Mouse (Mus musculus): ENCODE results near the gene Zfp90. TPM values are rescaled to one million over a fixed set of nuclear protein-coding genes. Genes with fewer than 3 reads are reported as not detected.
A peak's percentile ranks its signal among the peaks of the same experiment; 100 is the strongest.
"Not testable (repeated sequence)": the region's sequence is repeated elsewhere in the genome, so short reads cannot be mapped to it uniquely, and the experiment has no call there.

Zfp90 gene
- 1 to 10 TPM; 4.3 to 5.6 TPM for total RNA-seq (2021)
- long read RNA-seq, experiment 1, partial matches to known transcripts, result 1 of 10 reads
- long read RNA-seq, experiment 1, other reads (novel, unspliced or antisense), result 2 of 10 reads
- long read RNA-seq, experiment 2, transcript Zfp90-206 (4 exons, 3,447 nt), result major isoform, 6 of 11 reads
- long read RNA-seq, experiment 2, partial matches to known transcripts, result 2 of 11 reads
- long read RNA-seq, experiment 2, other reads (novel, unspliced or antisense), result 0 of 11 reads

DNA sequence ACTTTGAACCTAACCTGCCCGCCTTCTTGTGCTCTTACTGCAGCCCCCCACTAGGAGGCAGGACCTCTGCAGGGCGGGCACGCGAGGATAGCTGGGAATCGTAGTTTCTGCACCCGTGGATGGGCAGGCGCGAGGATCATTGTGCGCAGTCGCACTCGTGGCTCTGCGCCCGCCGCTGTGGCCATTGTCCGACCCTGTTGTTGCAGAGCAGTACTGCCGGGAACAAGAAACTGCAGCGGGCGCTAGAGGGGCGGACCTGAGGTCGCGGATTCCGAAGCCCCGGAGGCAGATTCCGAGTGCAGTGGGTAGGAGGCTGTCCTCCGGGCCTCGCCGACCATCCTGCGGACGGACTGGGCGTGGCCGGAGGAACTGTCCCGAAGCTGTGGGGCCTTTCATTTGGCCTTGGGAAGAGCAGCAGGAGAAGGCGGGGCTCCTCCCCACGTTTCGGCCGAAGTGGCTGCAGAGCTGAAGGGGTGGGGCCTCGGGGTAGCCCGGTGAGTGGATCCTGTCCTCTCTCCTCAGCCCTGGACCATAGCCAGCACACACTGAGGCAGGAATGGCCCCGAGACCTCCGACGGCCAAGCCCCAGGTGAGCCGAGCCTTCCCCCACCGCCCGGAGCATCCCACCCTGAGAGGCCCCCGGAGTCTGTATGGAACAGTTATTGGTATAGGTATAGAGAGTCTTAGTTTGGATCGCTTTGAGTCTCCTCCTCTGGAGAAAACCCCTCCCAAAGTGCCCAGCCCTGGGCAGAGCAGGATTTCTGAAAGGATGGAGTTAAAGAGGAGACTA lies at the start of gene Zfp90:
TSS of gene Zfp90 (plus strand) at position 146 of the 790 bp plus-strand sequence.
- peak; percentile 92 for DNase-seq

DNA sequence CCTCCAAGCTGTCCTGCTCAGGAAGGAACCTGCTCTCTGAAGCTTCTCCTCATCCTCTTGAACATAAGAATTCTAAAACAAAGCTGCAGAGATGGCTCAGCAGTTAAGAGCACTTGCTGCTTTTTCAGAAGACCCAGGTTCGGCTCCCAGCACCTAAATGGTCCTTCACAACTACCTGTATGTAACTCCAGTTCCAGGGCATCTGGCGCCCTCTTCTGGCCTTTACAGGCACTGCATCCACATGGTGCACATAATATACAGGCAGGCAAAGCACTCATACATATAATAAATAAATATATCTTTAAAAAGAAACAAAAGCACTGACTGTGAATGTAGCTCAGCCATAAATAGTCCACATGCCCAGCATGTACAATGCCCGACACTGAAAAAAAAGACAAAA lies 46.6 kb upstream of the Zfp90 start:
- DNase-seq, result no peak

DNA sequence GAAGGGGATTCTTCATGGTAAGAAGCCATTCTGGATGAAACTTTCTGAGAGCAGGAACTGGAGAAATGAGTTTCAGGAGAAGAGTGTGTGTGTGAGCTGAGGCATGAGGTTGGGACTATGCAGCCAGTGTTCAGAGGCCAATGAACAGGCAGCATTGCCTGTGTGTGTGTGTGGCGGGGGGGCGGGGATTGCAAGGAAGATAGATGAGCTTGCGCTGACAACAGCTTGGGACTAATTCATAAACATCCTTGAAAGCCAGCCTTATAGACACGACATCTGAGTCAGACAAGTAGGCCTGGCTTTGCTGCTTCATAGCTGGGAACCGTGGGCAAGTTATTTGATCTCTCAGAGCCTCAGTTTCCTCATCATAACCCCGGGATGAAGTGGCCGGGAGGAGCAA lies 46.1 kb upstream of the Zfp90 start:
- DNase-seq, result no peak

DNA sequence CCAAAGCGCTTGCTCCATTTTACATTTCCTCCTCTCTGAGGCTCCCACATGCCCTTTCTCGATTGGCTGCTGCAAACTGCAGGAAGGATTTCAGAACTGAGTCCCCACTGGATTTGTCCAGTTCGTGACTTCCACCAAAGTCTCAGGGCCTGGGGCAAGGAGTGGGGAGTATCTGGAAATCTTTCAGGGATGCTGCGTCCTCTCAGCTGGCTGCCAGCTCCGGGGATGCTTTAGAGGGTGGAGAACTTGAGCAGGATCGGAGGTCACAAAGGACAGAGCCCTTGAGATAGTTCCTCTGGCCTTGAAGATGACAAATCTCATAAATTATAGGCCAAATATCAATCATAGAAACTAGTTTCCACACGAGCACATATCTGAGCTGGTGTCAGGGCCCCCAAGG lies 39.2 kb upstream of the Zfp90 start:
- DNase-seq, result no peak

DNA sequence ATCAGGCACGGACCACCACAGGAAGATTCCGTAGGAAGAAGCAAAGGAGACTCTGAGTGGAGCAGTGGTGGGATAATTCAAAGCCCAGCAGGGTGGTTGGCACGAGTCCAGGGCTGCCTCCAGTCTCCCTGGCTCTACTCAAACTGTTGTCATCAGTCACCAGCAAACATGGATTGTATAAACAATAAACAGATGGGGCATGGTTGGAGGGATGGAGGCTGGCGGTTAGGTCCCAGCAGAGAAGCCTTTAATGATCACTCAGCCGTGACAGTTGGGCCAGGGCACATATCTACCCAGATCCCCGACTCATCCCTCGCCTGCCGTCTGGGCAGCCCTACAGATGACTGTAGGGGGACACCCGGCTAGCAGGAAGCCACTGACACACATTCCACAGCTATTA lies 38.3 kb upstream of the Zfp90 start:
- peak; percentile 29 for DNase-seq

DNA sequence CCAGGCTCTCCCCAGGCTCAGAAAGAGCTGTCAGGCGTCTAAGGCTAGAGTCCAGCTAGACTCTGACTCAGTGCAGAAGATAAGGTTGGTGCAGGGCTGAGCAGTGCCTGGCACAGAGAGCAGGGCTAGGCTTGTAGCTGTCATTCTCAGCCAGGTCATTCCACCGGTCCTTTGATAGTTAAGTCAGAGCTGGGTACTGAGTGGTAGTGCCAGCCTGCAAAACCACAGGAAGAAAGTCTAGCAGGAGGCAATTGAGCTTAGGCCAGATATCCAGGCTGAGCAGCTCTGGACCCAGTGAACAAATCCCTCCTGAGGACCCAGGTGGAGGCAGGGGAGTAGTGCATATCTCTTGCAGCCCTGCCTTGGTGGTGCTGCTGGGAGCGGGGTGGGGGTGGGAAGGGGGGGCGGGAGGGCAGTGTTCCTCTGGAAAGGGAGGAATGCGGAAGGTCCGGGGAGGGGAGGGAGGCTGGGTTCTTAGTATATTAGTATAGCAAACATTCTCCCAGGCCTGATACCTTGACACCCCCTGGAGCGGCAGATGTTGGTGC lies 36.6 kb upstream of the Zfp90 start:
- DNase-seq, result no peak

DNA sequence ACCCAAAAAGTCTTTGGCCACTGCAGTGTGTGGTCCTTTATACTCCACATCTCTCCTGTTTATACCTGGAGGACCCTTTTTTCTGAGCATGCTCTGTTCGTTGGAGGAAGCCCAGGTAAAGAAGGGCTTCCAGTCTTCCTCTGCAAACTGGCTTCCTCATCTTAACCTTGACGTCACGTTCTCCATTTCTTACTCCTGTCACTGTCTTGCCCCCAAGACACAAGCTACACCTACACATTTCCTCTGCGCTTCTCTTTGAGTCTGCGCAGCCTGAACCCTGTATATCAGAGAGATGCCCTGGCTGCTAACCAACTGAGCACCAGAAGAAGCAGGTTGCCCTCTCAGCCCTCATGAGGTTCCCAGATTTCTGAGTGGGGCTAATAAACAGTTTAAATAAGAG lies 35.8 kb upstream of the Zfp90 start:
- DNase-seq, result no peak

DNA sequence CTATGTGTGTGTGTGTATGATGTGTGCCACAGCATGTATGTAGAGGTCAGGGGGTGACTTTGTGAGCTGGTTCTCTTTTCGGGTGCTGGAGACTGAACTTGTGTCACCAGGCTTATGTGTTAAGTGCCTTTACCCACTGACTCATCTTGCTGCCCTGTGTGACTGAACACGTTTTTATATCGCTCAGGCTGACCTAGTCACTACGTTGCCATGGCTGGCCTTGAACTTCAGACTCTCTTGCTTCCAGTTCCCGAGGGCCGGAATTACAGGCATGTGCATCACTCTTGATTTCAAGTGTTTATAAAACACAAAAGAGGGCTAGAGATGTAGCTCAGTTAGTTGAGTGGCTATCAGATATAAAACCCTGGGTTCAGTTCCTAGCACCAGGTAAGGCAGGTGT lies 34.1 kb upstream of the Zfp90 start:
- DNase-seq, result no peak

DNA sequence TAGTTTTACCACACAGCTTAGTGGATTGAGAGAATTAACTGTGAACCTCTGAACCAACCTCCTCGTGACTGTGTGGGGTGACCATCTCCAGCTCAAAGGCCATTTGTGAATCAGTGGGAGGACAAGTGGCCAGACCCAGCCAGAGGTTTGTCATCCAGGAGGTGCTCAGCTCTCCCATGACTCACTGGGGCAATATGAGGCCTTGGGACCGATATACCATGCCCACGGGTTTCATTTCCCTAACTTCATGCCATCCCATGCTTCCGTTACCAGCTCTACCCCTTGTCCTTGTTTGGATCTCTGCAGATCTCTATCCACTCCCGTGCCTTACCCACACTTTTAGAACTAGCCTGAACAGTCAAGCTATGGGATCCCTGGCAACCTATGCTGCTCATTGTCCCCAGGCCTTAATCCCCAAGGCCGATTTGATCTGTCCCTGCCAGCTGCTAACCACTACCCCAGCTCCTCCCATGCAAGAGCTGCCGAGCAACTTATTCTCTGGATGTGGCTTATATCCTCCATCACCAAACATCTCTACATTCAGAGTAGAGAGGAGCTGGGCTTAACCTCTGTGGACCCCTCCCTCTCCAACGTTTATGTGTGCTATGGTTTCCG lies 27.2 kb upstream of the Zfp90 start:
- DNase-seq, result no peak

DNA sequence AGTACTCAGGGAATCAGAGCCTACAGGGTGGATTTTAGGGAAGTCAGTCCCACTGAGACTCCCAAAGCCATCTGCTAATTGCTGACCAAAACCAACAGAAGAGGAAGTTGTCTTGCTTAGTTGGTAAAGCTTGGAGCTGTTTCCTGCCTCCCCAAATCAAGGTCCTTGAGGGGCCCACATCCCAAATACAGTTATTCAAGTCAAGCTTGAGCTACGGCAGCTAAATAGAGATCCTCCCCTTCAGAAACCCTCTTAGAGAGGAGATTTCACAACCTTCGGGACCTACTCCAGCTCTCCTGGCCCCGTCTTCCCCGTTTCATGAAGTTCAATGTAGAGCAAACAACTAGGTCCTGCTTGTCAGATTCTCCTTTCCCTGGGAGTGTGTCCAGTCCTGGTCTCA lies 20.6 kb upstream of the Zfp90 start:
- no peak for DNase-seq

DNA sequence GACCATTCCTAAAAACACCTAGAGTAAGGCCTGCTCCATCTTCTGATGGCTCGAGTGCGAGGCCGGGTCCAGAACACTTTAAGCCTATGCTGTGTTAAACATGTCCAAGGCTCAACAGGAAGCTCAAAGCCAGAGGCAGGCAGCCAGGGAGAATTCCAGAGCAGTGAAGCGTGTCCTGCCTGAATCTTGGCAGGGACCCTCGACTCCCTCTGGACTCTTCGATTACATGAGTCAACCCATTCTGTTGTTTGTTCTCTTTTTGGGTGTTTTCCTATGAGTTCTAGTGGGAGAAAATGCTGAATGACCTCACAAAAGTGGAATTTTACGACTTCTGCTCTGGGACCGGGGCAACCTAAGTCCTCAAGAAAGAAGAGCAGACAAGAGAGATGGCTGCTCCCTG lies 15.4 kb upstream of the Zfp90 start:
- DNase-seq, result peak; percentile 78

DNA sequence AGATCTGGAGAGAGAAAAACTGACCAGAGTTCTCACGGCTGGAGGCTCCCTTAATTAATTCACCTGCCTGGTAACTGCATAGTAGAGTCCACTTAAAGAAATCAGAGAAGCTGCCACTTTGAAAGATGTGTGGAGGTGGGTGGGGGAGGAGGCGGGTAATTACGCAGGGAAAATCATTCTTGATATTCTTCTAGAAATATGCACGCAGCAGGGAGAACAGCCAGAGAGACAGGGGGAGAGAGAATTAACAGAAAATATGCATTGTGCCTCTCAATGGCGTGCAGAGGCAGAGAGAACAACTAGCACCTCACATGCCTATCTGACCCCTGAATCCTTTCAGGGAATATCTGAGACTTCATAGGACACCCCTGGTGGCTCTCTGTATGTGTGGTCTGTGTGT lies 14.9 kb upstream of the Zfp90 start:
- DNase-seq, result no peak

DNA sequence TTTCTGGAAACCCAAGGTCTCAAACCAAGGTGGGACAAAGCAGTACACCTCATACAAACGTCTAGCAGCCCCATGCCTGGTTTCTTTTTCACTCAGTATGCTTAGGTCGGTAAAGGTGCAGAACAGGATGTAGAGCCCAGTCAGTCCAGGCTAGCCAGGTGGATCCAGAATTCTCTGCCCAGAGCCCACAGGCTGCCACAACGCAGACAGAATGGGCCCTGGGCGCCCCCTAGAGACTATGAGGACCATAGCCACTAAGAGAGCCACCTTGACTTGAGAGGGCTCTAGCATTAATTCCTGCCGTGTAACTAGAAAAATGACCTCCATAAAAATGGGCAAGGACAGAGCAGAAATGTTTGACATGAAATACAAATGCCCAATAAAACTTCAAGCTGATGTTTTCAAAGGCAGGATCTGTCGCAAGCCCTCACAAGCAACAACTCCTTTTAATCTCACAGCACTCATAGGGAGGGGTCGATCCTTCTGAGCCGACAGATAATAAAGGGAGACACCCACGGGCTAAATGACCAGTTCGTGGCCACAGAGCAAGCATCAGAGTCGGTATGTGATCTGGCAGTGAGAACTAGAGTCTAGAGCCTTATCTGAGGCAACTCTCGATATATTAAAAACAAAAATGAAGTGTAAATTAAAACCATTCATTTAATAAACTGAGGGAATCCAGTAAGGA lies 11.7 kb upstream of the Zfp90 start:
- peak; percentile 55 for DNase-seq

DNA sequence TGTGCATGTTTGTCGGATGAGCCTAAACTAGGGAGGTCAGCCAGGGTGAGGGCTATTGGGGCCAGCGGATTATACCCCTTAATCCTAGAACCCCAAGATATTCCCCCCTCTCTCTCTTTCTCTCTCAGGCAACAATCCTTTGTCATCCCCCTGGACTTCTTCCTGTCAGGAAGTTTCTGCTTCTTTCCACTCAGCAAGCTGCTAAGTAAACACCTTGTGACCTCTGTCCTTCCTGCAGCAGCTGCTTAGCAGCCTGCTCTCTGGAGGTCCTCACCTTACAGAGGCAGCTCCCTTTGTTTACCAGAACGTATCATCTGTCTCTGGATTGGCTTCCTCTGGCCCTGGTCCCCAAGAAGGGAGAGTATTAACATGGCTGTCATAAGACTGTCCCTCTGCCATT lies 10.3 kb upstream of the Zfp90 start:
- DNase-seq, result no peak

DNA sequence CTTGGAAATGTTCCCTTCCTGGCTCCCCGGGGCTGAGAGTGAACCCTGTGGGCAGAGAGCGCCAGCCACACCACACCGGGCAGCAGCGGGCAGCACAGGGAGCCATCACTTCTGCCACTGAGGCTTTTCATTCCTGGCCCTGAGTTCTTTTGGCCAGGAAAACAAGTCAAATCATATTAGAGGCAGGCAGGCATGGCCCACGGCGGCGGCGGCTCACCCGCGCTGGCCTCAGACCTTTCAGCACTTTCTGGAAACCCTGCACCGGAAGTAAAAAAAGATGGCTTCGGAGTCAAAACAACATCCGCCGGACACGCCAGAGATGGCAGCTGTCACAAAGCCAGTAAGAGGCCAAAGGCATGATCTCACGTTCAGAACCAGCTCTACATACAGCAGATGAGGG lies 9.3 kb upstream of the Zfp90 start:
- DNase-seq, result peak; percentile 26

DNA sequence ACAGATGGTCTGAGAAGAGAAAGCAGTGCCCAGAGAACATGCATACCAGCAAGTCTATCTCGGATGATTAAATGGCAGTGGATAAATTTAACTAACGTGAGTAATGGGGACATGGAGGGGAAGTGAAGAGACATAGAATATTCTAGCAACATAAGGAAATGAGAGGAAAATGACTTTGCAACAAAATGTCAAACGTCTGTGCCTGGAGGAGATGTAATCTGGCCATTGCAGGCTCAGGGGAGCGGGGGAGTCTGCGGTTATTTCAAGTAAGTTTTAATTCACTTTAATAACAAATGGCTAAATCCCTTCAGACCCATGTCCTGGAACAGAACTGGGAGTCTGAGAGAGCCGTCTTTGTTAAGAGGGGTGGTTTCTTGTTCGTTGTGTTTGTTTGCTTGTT lies 5.1 kb upstream of the Zfp90 start:
- DNase-seq, result no peak

DNA sequence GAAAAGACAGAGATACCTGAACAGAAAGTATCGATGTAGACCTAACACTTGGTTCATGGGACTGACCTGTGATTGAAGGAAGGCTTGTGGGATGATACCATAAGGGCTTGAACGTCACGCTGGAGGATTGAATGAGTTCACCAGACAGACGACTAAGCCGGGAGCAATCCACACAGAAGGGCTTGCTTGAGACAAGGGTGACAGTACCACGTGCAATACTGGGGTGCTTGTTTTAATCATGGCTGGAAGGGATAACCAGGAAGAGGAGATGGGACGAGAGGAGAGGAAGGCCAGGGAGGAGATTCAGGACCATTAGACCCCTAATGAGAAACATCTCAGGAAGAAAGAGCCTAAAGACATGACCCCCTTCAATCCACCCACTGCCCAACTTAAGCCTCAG lies 4.6 kb upstream of the Zfp90 start:
- no peak for DNase-seq

DNA sequence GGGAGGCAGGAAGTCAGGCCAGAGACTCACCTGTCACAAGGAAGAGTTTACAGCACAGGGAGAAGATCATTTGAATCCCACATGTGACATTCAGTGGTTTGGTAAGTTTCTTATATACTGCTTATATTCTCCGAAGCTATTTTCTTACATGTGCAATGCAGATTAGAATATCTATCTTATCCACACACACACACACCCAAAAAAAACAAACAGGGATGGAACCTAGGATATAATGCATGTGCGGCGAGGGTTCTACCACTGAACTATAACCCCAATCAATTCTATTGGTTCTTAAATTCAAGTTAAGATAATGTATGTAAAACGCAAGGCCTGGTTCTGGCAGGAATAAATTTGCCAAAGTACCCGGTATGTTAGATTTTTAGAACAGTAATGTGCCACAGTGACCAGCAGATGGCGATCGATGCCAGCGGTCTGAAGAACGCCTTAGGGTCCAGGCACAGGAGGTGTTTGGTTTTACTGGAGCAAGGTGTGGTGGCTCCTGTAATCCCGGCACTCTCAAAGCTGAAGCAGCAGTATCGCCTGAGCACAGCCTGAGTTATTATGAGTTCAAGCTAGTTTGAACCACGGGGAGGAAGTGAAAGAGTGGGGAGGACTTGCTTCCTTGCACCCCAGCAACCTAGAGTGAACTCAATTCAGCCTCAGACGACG lies 3.2 kb upstream of the Zfp90 start:
- peak; percentile 56 for DNase-seq

DNA sequence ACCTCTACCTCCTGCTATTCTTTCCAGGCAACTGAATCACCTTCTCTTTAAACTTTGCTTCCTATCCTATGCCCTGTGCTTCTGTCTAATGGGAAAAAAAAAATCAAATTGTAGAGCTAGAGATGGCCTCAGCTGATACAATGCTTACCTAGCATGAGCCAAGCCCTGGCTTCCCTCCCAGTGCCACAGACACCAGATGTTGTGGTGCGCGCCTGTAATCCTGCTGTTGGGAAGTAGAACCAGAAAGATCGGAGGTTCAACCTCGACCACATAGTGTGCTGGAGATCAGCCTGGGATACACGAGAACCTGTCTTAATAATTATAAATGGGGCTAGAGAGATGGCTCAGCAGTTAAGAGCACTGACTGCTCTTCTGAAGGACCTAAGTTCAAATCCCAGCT lies 2.6 kb downstream of the Zfp90 start:
- DNase-seq, result no peak

DNA sequence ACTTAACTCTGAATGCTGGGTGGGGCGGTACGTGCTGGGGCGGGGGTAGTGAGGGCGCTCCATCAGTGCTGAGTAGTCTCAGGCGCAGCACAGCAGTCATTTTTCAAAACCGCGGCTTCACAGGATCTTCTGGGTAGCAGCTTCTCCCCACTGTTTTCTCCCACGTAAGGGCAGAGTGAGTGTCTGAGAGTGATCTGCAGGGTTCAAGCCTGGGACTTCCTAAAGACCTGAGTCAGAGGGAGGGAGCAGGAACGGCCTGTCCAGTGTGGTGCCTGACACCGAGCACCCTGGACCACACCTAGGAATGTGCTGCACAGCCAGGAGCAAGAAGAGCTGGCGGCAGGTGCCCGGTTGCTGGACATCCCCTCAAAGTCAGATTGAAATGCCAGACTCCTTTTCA lies 16.0 kb downstream of the Zfp90 start:
- no peak for DNase-seq

DNA sequence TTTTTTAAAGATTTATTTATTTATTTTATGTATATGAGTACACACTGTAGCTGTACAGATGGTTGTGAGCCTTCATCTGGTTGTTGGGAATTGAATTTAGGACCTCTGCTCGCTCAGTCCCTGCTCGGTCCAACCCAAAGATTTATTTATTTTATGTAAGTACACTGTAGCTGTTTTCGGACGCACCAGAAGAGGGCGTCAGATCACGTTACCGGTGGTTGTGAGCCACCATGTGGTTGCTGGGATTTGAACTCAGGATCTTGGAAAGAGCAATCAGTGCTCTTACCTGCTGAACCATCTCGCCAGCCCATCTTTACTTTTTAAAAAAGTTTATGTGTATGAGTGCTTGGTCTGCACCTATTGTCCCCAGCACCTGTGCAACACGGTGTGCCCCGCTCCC lies 16.8 kb downstream of the Zfp90 start:
- not testable (repeated sequence) for DNase-seq

DNA sequence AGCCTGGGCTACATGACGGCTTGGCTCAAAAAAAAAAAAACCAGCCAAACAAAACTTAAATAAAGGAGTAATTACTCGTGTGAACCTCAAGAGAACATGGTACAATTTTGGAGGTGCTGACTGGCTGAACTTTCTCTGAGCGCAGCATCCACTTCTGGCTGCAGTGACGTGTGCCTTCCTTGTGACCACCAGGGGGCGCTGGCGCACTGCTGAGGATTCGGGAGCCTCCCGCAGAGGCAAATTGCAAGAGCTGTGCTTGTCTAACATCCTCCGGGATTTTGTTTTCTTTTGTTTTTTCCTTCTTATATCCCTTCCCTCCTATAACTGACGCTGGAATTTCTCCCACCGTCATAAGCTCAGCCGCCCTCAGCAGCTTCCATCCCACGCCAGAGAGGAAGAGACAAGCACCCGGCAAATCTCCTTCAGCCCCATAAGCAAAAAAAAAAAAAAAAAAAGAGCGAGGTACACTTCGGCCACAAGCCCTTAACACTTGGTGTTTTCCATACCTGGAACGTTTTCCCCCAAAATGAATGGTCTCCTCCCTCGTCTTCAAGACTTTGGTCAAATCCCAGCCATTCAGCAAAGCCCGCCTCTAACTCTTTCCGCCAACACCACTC lies 17.9 kb downstream of the Zfp90 start:
- peak; percentile 94 for DNase-seq
